Mouse (Mus musculus) liver, embryonic 14.5 days (tissue): ENCODE measurements at regions not wholly inside any gene's neighbourhood (a gene's known extent, or its start where the extent isn't known, plus 50 kb on each side); places are given as distances from the start of the nearest gene placed in this dataset.

Experiments
- ATAC-seq: fragments of 200-750 bp; cut with Nextera tagmentation; 2 replicates; pipeline ENCODE4 v1.8.0; 2017; ENCODE audit warnings: moderate number of reproducible peaks, mild to moderate bottlenecking, moderate library complexity; ENCODE audit not compliant: insufficient read depth
- DNase-seq, 3 experiments: peaks; one replicate each; pipeline ENCODE4 v3.0.0-alpha.2; 2012 to 2013; ENCODE audit warnings: low read depth in 3 of 3, low spot score in 3 of 3
- H3K27ac ChIP-seq: fragments of 300-500 bp; sonication (generic); 2 replicates; pipeline ENCODE4 v1.5.1; 2014; ENCODE audit warnings: moderate library complexity, mild to moderate bottlenecking, control low read depth, inconsistent platforms
- H3K27me3 ChIP-seq: fragments of 300-500 bp; sonication (generic); 2 replicates; pipeline ENCODE4 v1.6.1; 2014; ENCODE audit warnings: mild to moderate bottlenecking, low read length, moderate library complexity; ENCODE audit not compliant: control insufficient read depth, insufficient read depth
- H3K36me3 ChIP-seq: fragments of 300-500 bp; sonication (generic); replicated peaks from 2 replicates; pipeline ENCODE4 v1.6.1; 2014; ENCODE audit warnings: low read depth; ENCODE audit not compliant: control insufficient read depth, insufficient read depth
- H3K4me1 ChIP-seq, 2 experiments: fragments of 200-500 bp in 1 of 2; fragments of 300-500 bp in 1 of 2; sonication (generic) in 1 of 2; replicated peaks; 2 replicates each; pipeline ENCODE4 v1.6.1; 2012 to 2014; ENCODE audit warnings: antibody characterized with exemption in 1 of 2, inconsistent platforms in 1 of 2, low read length in 1 of 2; ENCODE audit not compliant: control insufficient read depth in 2 of 2, insufficient read depth in 2 of 2
- H3K4me2 ChIP-seq: fragments of 300-500 bp; sonication (generic); 2 replicates; pipeline ENCODE4 v1.6.1; 2014; ENCODE audit warnings: low read depth, mild to moderate bottlenecking, control low read depth, moderate library complexity
- H3K4me3 ChIP-seq, 2 experiments: fragments of 200-500 bp in 1 of 2; fragments of 300-500 bp in 1 of 2; sonication (generic) in 1 of 2; 2 replicates each; pipeline ENCODE4 v1.5.1; 2012 to 2014; ENCODE audit warnings: low read depth in 2 of 2, low read length in 2 of 2, mild to moderate bottlenecking in 2 of 2, control low read depth in 1 of 2, inconsistent platforms in 1 of 2, moderate library complexity in 1 of 2; ENCODE audit not compliant: insufficient read depth in 1 of 2
- H3K9ac ChIP-seq: fragments of 300-500 bp; sonication (generic); replicated peaks from 2 replicates; pipeline ENCODE4 v1.6.1; 2014; ENCODE audit warnings: mild to moderate bottlenecking, control low read depth, moderate library complexity
- H3K9me3 ChIP-seq: fragments of 300-500 bp; sonication (generic); 2 replicates; pipeline ENCODE4 v1.6.1; 2016; ENCODE audit warnings: low read length, mixed read lengths; ENCODE audit not compliant: control insufficient read depth
- CTCF ChIP-seq: IDR thresholded peaks from 2 replicates; pipeline ENCODE4 v1.5.1; 2016; ENCODE audit warnings: antibody characterized with exemption, low read depth, control low read depth
- EP300 ChIP-seq: IDR thresholded peaks from 2 replicates; pipeline ENCODE4 v1.6.1; 2016; ENCODE audit warnings: antibody characterized with exemption, low read depth
- WGBS: fragments of 180-500 bp; shearing (Covaris S2); extraction: QIAGEN DNeasy Blood & Tissue Kit; methylation state at CpG from one replicate; pipeline ENCODE4 v1.1.7; 2014; ENCODE audit not compliant: insufficient replicate concordance; 5-methylcytosine and 5-hydroxymethylcytosine counted together

DNA sequence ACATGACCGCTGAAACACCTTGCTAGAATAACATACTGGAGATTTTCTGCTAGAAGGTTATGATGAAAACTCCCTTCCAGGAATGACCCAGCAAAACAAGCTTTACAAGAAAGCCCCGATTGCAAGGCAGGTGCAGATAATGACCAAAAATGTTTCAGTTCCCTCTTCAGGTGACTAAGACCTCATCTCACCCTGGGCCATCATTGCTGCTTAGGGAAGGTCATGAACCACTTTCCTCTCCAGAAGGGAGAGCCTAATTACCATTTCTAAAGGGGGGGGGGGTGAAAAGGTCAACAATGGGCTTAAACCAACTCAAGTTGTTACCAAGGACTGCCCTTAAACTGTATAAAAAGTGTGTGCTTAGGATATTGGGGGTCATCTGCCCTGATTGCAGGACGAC is 59.8 kb upstream of the Speer4c start:
- Histone ChIP-seq H3K4me2 (no peak overlapping the region), H3K9me3 (no peaks in the 10 kb centered on the region), H3K4me1 (no peaks in the 10 kb centered on the region), H3K4me3 (no peak overlapping the region), H3K27me3 (no peaks in the 10 kb centered on the region), H3K9ac (no peak overlapping the region), H3K27ac (no peak overlapping the region), H3K36me3 (no peaks in the 10 kb centered on the region)
- 37% methylated on average over 3 of the region's 3 CpGs for WGBS
- DNase-seq (no peak), ATAC-seq (no peak)
- TF ChIP-seq CTCF (no peak), EP300 (no peak)

GRCm38 (mm10) chr5:15774567-15774966 is 60.5 kb upstream of the Speer4c start:
- no peak for ATAC-seq
- WGBS, result 24% methylated on average over 3 of the region's 3 CpGs
- TF ChIP-seq EP300 (no peak), CTCF (no peak)

GRCm38 (mm10) chr5:15776106-15776505 is 62.0 kb upstream of the Speer4c start:
- H3K4me2 ChIP-seq, result no peak overlapping the region
- no peaks in the 10 kb centered on the region for H3K9me3 ChIP-seq
- no peak overlapping the region for H3K4me3 ChIP-seq
- H3K9ac ChIP-seq, result no peak overlapping the region
- H3K36me3 ChIP-seq, result no peaks in the 10 kb centered on the region
- H3K27ac ChIP-seq, result no peak overlapping the region
- TF ChIP-seq EP300, result no peak
- TF ChIP-seq CTCF, result no peak
- ATAC-seq (no peak), DNase-seq (no peak)
- H3K4me1 ChIP-seq, result no peaks in the 10 kb centered on the region
- no peaks in the 10 kb centered on the region for H3K27me3 ChIP-seq
- WGBS, result 44% methylated on average over 3 of the region's 3 CpGs

More at GRCm38 (mm10) chr5:15774567-15774966, 60.5 kb upstream of the Speer4c start:
- Histone ChIP-seq H3K9me3 (no peaks in the 10 kb centered on the region), H3K36me3 (no peaks in the 10 kb centered on the region), H3K9ac (no peak overlapping the region), H3K27ac (no peak overlapping the region), H3K4me3 (no peak overlapping the region), H3K4me1 (no peaks in the 10 kb centered on the region), H3K27me3 (no peaks in the 10 kb centered on the region), H3K4me2 (no peak overlapping the region)
- DNase-seq, result no peak

- Histone ChIP-seq H3K4me3 (no peak overlapping the region), H3K9ac (no peak overlapping the region), H3K4me2 (no peak overlapping the region), H3K4me1 (no peaks in the 10 kb centered on the region), H3K27ac (no peak overlapping the region), H3K9me3 (no peaks in the 10 kb centered on the region), H3K36me3 (no peaks in the 10 kb centered on the region), H3K27me3 (no peaks in the 10 kb centered on the region)
- no peak for TF ChIP-seq CTCF
- TF ChIP-seq EP300, result no peak
- no peak for ATAC-seq
- 72% methylated on average over 5 of the region's 5 CpGs for whole genome bisulfite sequencing
- DNase-seq, result no peak
Measured at GRCm38 (mm10) chr5:15803583-15803982, 89.5 kb upstream of the Speer4c start.

- no peak for ATAC-seq
- Histone ChIP-seq H3K27me3 (no peaks in the 10 kb centered on the region), H3K4me3 (no peak overlapping the region), H3K36me3 (no peaks in the 10 kb centered on the region), H3K27ac (no peak overlapping the region), H3K4me1 (no peaks in the 10 kb centered on the region), H3K4me2 (no peak overlapping the region), H3K9me3 (no peaks in the 10 kb centered on the region), H3K9ac (no peak overlapping the region)
- no peak for DNase-seq
- TF ChIP-seq EP300, result no peak
- no peak for TF ChIP-seq CTCF
- WGBS, result 55% methylated on average over 3 of the region's 3 CpGs
Measured at GRCm38 (mm10) chr5:15816864-15817263, 102.8 kb upstream of the Speer4c start.
